Mouse (Mus musculus) thymus, adult 18-20 months (tissue): ENCODE data around the gene St7.

Experiments
- DNase-seq, 2 experiments: peaks; one replicate each; pipeline ENCODE4 v3.0.0; 2022; ENCODE audit warnings: mixed read lengths in 2 of 2

St7 gene

GRCm38 (mm10) chr6:17769972-17770644 lies 77.4 kb downstream of the St7 start:
- DNase-seq, result no peak

GRCm38 (mm10) chr6:17770645-17771345 lies 78.1 kb downstream of the St7 start:
- DNase-seq, result no peak

GRCm38 (mm10) chr6:17771456-17771855 lies 78.7 kb downstream of the St7 start:
- no peak for DNase-seq

- DNase-seq, result no peak
Measured at GRCm38 (mm10) chr6:17772514-17772913, 79.8 kb downstream of the St7 start.

GRCm38 (mm10) chr6:17776041-17776440 lies 83.3 kb downstream of the St7 start:
- no peak for DNase-seq

GRCm38 (mm10) chr6:17777018-17777799 lies 84.5 kb downstream of the St7 start:
- no peak for DNase-seq

GRCm38 (mm10) chr6:17778648-17779202 lies 86.0 kb downstream of the St7 start:
- no peak for DNase-seq

GRCm38 (mm10) chr6:17783511-17783910 lies 90.8 kb downstream of the St7 start:
- DNase-seq, result no peak

- no peak for DNase-seq
Measured at GRCm38 (mm10) chr6:17784523-17784922, 91.8 kb downstream of the St7 start.

- DNase-seq, result no peak
Measured at GRCm38 (mm10) chr6:17785248-17785647, 92.5 kb downstream of the St7 start.

GRCm38 (mm10) chr6:17787810-17788209 lies 95.1 kb downstream of the St7 start:
- no peak for DNase-seq

GRCm38 (mm10) chr6:17790251-17790650 lies 97.5 kb downstream of the St7 start:
- DNase-seq, result no peak

- DNase-seq, result no peak
Measured at GRCm38 (mm10) chr6:17793471-17793870, 100.7 kb downstream of the St7 start.

GRCm38 (mm10) chr6:17797271-17797713 lies 104.6 kb downstream of the St7 start:
- DNase-seq, result no peak

GRCm38 (mm10) chr6:17800694-17801093 lies 108.0 kb downstream of the St7 start:
- DNase-seq, result no peak

GRCm38 (mm10) chr6:17804468-17804867 lies 111.7 kb downstream of the St7 start:
- no peak for DNase-seq

GRCm38 (mm10) chr6:17806569-17806968 lies 113.8 kb downstream of the St7 start:
- no peak for DNase-seq

- no peak for DNase-seq
Measured at GRCm38 (mm10) chr6:17811063-17811462, 118.3 kb downstream of the St7 start.

- DNase-seq, result no peak
Measured at GRCm38 (mm10) chr6:17811531-17811930, 118.8 kb downstream of the St7 start.

GRCm38 (mm10) chr6:17814074-17814649 lies 121.4 kb downstream of the St7 start:
- no peak for DNase-seq

GRCm38 (mm10) chr6:17816865-17817435 lies 124.2 kb downstream of the St7 start:
- DNase-seq, result no peak

- no peak for DNase-seq
Measured at GRCm38 (mm10) chr6:17823614-17824013, 130.9 kb downstream of the St7 start.

- DNase-seq, result no peak
Measured at GRCm38 (mm10) chr6:17824735-17825134, 132.0 kb downstream of the St7 start.
